Mouse (Mus musculus) ES-E14 (cell line): ENCODE results near the gene Tgif2. TPM values are rescaled to one million over a fixed set of nuclear protein-coding genes. Genes with fewer than 3 reads are reported as not detected.
"Not testable (repeated sequence)": the region's sequence is repeated elsewhere in the genome, so short reads cannot be mapped to it uniquely, and the experiment has no call there.

Experiments used
- DNase-seq: peaks from one replicate; pipeline ENCODE4 v3.0.0-alpha.2; 2013; ENCODE audit warnings: low read depth, low spot score
- H3K27ac ChIP-seq: 2 replicates; pipeline ENCODE4 v1.5.1; 2012; ENCODE audit warnings: low read depth, mild to moderate bottlenecking, low read length, moderate library complexity, mixed read lengths; ENCODE audit not compliant: poor library complexity, insufficient read depth, severe bottlenecking
- H3K36me3 ChIP-seq: 2 replicates; pipeline ENCODE4 v1.6.1; 2012; ENCODE audit warnings: mild to moderate bottlenecking, low read length, moderate library complexity, mixed read lengths; ENCODE audit not compliant: control insufficient read depth, poor library complexity, insufficient read depth, severe bottlenecking
- H3K4me1 ChIP-seq, 2 experiments: fragments of 150-350 bp in 1 of 2; sonication (generic) in 1 of 2; 2 replicates each; pipeline ENCODE4 v1.6.1; 2012; ENCODE audit warnings: low read length in 2 of 2, mild to moderate bottlenecking in 1 of 2, mixed read lengths in 1 of 2; ENCODE audit not compliant: control insufficient read depth in 2 of 2, insufficient read depth in 2 of 2, poor library complexity in 1 of 2
- H3K4me3 ChIP-seq, 2 experiments: fragments of 150-350 bp in 1 of 2; sonication (generic) in 1 of 2; 2 replicates each; pipeline ENCODE4 v1.5.1; 2012; ENCODE audit warnings: low read length in 2 of 2, low read depth in 1 of 2, mild to moderate bottlenecking in 1 of 2, mixed read lengths in 1 of 2; ENCODE audit not compliant: insufficient read depth in 1 of 2, poor library complexity in 1 of 2, severe bottlenecking in 1 of 2
- H3K9ac ChIP-seq: 2 replicates; pipeline ENCODE4 v1.6.1; 2012; ENCODE audit warnings: low read depth, mild to moderate bottlenecking, low read length, mixed read lengths; ENCODE audit not compliant: poor library complexity, insufficient read depth, severe bottlenecking
- H3K9me3 ChIP-seq: fragments of 150-350 bp; sonication (generic); 2 replicates; pipeline ENCODE4 v1.6.1; 2012; ENCODE audit warnings: low read depth, mild to moderate bottlenecking, low read length; ENCODE audit not compliant: control insufficient read depth, insufficient read depth
- CHD2 ChIP-seq: IDR thresholded peaks from 2 replicates; pipeline ENCODE4 v1.6.1; 2014; ENCODE audit warnings: mild to moderate bottlenecking, low read depth, low read length, inconsistent platforms
- HCFC1 ChIP-seq: IDR thresholded peaks from 2 replicates; pipeline ENCODE4 v1.6.1; 2012; ENCODE audit warnings: low read length, inconsistent platforms, borderline replicate concordance; ENCODE audit not compliant: insufficient read depth
- MAFK ChIP-seq: IDR thresholded peaks from 2 replicates; pipeline ENCODE4 v1.6.1; 2014; ENCODE audit warnings: mild to moderate bottlenecking, low read depth, low read length, inconsistent platforms; ENCODE audit not compliant: insufficient read depth
- ZC3H11A ChIP-seq: IDR thresholded peaks from 2 replicates; pipeline ENCODE4 v1.6.1; 2012; ENCODE audit warnings: low read depth, mild to moderate bottlenecking, inconsistent platforms, low read length, borderline replicate concordance
- ZNF384 ChIP-seq: IDR thresholded peaks from 2 replicates; pipeline ENCODE4 v1.6.1; 2012; ENCODE audit warnings: low read depth, low read length, inconsistent platforms
- in situ Hi-C, 2 experiments: fragments of 600-800 bp; cut with MboI; formaldehyde crosslinking; loops; one replicate each; pipeline ENCODE4 v1.15.1; 2025; ENCODE audit warnings: low sequenced_read_pairs in 2 of 2, inconsistent platforms in 1 of 2; ENCODE audit not compliant: unreplicated experiment in 2 of 2
- total RNA-seq: library from RNA; depleted of rRNA; stranded (reverse); fragments of 300-350 nt; gene quantifications from 2 replicates; pipeline ENCODE4 v1.2.3, GENCODE M21; 2012

Tgif2 gene
- total RNA-seq, 1 experiment: 32.2 TPM

DNA sequence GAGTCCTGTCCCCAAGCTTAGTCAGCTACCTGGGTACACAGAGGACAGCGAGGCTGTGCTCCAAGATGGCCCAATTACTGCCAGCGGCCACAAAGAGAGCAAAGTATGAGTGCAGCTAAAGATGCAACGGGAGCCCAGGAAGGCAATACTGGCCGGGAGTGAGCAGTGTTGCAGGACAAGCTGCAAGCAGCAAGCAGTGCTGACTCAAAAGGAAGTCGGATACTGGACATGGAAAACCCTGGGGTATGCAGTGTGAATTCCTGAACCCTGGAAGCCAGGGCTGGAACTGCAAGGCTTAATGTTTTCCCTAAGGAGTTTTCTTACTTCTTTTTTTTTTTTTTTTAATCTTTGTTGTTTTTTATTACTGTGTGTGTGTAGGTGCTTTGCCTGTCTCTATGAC, 28.3 kb upstream of the Tgif2 start:
- Histone ChIP-seq H3K9me3 (no peaks in the 10 kb centered on the region), H3K9ac (no peak overlapping the region), H3K4me3 (no peak overlapping the region), H3K4me1 (peaks cover 2 to 11% of the 10 kb centered on the region in 2 experiments; a peak in 2 of 4 replicates), H3K36me3 (no peaks in the 10 kb centered on the region), H3K27ac (no peak overlapping the region)
- in situ Hi-C loops: no loop called here
- DNase-seq: no peak
- no peak for TF ChIP-seq CHD2
- TF ChIP-seq ZNF384: no peak
- no peak for TF ChIP-seq ZC3H11A
- TF ChIP-seq HCFC1: no peak
- TF ChIP-seq MAFK: no peak

GRCm38 (mm10) chr2:156814344-156814801, 25.4 kb upstream of the Tgif2 start:
- no peak for DNase-seq
- Histone ChIP-seq H3K36me3 (no peaks in the 10 kb centered on the region), H3K9ac (no peak overlapping the region), H3K4me1 (peaks cover 2 to 11% of the 10 kb centered on the region in 2 experiments; a peak in 2 of 4 replicates), H3K4me3 (no peak overlapping the region), H3K27ac (no peak overlapping the region), H3K9me3 (no peaks in the 10 kb centered on the region)
- in situ Hi-C loops: no loop called here
- TF ChIP-seq HCFC1 (no peak), CHD2 (no peak), ZC3H11A (no peak), ZNF384 (no peak), MAFK (no peak)

DNA sequence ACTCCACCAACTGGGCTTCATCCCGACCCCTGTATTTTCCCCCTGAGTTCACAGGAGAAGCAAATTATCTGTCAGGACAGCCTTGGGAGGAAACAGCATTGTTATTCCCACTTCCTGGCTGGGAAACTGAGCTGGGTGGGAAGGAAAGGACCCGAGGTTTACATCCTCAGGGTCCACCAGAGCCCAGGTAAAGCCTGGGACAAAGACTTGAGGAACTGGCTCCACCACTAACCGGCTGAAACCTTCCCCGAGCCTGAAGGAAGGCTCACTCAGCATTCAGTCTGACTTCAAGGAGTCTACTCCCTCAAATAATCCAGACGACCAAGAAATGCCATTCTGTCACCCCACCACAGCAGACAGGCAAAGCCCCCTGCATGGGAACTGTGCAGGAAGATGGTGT, 24.9 kb upstream of the Tgif2 start:
- no peak for TF ChIP-seq HCFC1
- no peak for TF ChIP-seq CHD2
- TF ChIP-seq MAFK: no peak
- TF ChIP-seq ZNF384: no peak
- no peak for TF ChIP-seq ZC3H11A
- no peak for DNase-seq
- no peaks in the 10 kb centered on the region for H3K9me3 ChIP-seq
- H3K9ac ChIP-seq: no peak overlapping the region
- H3K36me3 ChIP-seq: no peaks in the 10 kb centered on the region
- in situ Hi-C loops: no loop called here
- no peak overlapping the region for H3K4me3 ChIP-seq
- peaks cover 2 to 11% of the 10 kb centered on the region in 2 experiments; a peak in 2 of 4 replicates for H3K4me1 ChIP-seq
- no peak overlapping the region for H3K27ac ChIP-seq

- no peaks in the 10 kb centered on the region for H3K9me3 ChIP-seq
- H3K27ac ChIP-seq: no peak overlapping the region; the same call in 1 of the 2 replicates
- H3K4me3 ChIP-seq: no peak overlapping the region
- no peak for DNase-seq
- H3K9ac ChIP-seq: no peak overlapping the region
- no peak for TF ChIP-seq MAFK
- in situ Hi-C loops: no loop called here
- H3K4me1 ChIP-seq: peaks cover 2 to 11% of the 10 kb centered on the region in 2 experiments; a peak in 2 of 4 replicates
- H3K36me3 ChIP-seq: no peaks in the 10 kb centered on the region
Measured at GRCm38 (mm10) chr2:156815412-156815811, 24.4 kb upstream of the Tgif2 start.

- Histone ChIP-seq H3K9me3 (no peaks in the 10 kb centered on the region), H3K36me3 (no peaks in the 10 kb centered on the region), H3K4me3 (no peak overlapping the region), H3K4me1 (peaks cover 2 to 11% of the 10 kb centered on the region in 2 experiments; a peak in 2 of 4 replicates), H3K27ac (no peak overlapping the region), H3K9ac (no peak overlapping the region)
- in situ Hi-C loops: no loop called here
- no peak for DNase-seq
- TF ChIP-seq ZNF384 (no peak), HCFC1 (no peak), ZC3H11A (no peak)
Measured at GRCm38 (mm10) chr2:156816116-156816515, 23.7 kb upstream of the Tgif2 start.

GRCm38 (mm10) chr2:156825128-156825527, 14.7 kb upstream of the Tgif2 start:
- H3K9me3 ChIP-seq, H3K9ac ChIP-seq, H3K4me3 ChIP-seq, H3K27ac ChIP-seq, H3K4me1 ChIP-seq, in situ Hi-C loops, H3K36me3 ChIP-seq: not testable (repeated sequence)
- peak; percentile 45 for DNase-seq
